Mouse (Mus musculus) left cerebral cortex, adult 8-10 months (tissue): ENCODE results near the gene Bst2. TPM values are rescaled to one million over a fixed set of nuclear protein-coding genes. Genes with fewer than 3 reads are reported as not detected.
"Not testable (repeated sequence)": the region's sequence is repeated elsewhere in the genome, so short reads cannot be mapped to it uniquely, and the experiment has no call there.

Experiments used
- DNase-seq, 2 experiments: peaks; one replicate each; pipeline ENCODE4 v3.0.0; 2022; ENCODE audit warnings: low spot score in 2 of 2
- total RNA-seq, 4 experiments: library from RNA; stranded (reverse); gene quantifications; 2 replicates each; pipeline ENCODE4 v1.2.4; 2022

Gene Bst2
- total RNA-seq, 4 experiments from 2014 or later = 4.1 to 11.8 (median 6.4) TPM

GRCm38 (mm10) chr8:71521634-71522033 is 15.6 kb downstream of the Bst2 start:
- DNase-seq = peak; percentile 83 to 85

- DNase-seq = not testable (repeated sequence)
Observed at GRCm38 (mm10) chr8:71519037-71519825, 18.0 kb downstream of the Bst2 start.

DNA sequence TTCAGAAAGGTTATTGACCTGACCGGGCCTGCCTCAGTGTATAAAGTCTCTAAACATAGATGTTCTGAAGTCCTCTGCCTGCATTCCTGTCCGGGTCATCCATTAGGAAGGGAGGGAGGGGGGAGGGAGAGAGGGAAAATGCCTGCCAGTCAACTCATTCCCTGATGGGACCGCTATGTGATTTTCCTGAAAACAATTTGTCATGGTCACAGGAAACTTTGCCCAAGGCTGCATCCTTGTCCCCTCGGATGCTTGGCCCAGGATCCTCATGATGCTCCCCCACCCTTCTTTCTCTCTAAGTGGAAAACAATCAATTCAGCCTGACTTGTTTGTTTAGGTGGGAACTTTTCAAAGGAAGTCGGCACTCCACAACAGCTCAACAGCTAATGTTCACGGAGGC is 20.5 kb downstream of the Bst2 start:
- no peak for DNase-seq

DNA sequence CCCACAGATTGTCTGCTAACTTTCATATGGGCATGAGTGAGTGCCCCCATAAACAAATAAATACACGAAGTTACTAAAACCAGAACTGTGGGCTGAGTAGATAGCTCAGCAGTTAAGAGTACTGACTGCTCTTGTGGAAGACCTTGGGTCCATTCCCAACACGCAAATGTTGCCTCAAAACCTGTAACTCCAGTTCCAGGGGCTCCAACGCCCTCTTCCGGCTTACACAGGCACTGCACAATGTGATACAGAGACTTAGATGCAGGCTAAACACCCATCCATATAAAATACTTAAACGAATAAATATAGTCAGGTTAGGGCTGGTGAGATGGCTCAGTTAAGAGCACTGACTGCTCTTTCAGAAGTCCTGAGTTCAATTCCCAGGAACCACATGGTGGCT is 22.2 kb downstream of the Bst2 start:
- no peak for DNase-seq

DNA sequence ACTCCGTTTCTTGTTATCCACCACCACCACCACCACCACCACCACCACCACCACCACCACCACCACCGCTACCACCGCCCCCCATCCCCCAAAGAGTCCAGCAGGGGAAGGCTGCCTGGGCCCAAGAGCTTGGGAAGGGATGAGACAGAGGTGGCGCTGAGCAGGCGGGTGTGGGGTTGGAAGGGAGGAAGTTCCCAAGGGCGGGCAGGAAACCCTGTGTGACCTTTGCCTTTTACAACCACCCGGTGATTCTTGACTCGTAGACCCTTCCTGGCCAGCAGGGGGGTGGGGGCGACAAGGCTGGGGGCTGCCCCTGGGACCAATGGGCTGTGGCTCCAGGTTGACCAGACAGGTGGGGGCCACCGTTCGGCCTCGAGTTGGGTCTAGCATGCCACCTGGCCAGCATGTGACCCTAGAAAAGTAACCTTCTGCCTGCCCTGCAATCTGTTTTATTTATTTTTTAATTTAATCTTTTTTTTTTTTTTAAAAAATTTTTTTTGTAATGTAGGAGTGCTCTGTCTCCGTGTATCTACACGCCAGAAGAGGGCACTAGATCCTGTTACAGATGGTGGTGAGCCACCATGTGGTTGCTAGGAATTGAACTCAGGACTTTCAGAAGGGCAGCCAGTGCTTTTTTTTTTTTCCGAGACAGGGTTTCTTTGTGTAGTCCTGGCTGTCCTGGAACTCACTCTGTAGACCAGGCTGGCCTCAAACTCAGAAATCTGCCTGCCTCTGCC is 24.1 kb downstream of the Bst2 start:
- DNase-seq = no peak

DNA sequence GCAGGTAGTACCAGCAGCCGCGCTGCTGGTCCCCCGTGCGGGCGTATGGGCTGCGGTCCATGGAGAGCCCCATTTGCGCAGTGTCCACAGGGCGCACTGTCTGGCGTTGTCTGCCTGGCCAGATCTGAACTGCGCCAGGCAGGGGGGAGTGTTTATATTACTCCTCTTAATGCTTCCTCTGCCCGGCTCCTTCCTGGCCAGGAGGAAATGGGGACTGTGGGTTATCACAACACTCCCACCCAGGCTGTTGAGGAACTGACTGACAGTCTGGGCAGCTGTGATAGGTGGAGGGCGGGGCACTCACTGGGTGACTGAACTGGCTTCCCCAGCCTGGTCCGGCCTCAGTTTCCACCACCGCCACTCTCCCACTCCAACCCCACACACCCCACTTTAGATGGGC is 25.6 kb downstream of the Bst2 start, which contains the start of gene Plvap:
TSS of gene Plvap (minus strand) at position 109 of the 400 bp plus-strand sequence.
- DNase-seq = no peak

DNA sequence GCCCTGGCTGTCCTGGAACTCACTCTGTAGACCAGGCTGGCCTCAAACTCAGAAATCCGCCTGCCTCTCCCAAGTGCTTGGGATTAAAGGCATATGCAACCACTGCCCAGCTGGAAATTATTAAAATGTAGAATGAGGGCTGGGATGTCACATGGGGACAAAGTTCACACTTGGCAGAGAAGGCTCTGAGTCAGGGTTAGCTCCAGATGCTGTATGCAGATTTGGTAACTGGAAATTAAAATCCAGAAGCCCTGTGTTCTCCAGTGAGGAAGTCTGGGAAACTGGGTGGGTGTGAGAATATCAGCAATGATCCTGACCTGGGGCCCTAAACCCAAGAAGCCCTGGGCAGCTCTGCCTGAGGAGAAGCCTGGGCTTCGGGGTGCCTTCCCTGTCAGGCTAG is 27.9 kb downstream of the Bst2 start:
- no peak for DNase-seq

DNA sequence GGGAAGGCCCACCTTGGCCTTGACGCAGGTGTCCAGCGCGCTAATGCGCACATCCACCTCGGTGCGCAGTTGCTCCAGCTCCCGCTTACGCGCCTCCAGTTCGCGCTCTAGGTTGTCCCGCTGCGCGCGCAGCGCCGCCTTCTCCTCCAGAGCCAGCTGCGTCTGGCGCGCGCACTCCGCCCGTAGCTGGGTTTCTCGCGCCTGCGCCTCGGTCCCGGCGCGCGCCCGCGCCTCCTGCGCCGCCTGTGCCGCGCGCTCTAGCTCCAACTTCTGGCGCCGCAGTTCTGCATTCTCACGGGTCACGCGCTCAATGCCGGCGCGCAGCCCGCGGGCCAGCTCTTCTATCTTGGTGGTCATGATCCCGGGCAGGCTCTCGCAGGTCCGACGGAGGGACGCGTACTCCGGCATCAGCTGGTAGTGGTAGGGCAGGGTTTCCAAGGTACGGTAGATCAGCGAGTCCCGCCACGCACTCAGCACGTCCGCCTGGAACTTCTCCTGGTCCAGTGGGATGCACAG is 29.6 kb downstream of the Bst2 start:
- DNase-seq = peak in 1 of 2 experiments; percentile 84

- no peak for DNase-seq
Observed at GRCm38 (mm10) chr8:71505979-71506378, 31.3 kb downstream of the Bst2 start.

- no peak for DNase-seq
Observed at GRCm38 (mm10) chr8:71505326-71505725, 31.9 kb downstream of the Bst2 start.

- no peak for DNase-seq
Observed at GRCm38 (mm10) chr8:71504349-71504748, 32.9 kb downstream of the Bst2 start.

GRCm38 (mm10) chr8:71498816-71499690 is 38.2 kb downstream of the Bst2 start:
- no peak for DNase-seq

DNA sequence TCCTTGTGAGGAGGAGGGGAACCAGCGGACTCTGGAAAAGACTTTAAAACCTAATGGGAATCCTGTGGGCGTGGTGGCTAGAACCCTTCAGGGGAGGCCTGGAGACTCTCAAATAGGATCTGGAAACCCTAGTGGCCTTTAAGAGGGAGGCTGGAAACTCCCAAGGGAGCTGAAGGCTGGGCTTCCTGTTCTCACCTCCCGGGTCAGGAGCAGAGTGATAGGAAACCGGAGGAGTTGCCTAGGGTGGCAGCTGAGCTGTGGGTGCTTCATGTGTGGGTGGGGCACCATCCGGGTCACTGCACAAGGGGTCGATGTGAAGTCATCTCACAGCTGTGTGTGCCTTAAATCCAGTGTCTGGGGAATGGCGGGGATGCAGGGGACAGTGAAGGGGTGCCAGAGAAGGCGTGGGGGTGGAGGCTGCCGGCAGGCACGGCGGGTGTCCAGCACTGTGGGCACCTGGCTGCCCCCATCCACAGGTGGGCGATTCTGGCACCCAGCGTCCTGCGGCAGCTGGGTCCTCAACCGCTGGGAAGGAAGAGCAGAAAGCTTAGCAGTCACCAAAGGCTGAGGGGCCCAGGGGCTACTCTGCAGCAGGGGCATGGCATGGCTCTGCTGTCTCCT is 39.3 kb downstream of the Bst2 start:
- DNase-seq = no peak

- no peak for DNase-seq
Observed at GRCm38 (mm10) chr8:71497077-71497645, 40.1 kb downstream of the Bst2 start.

DNA sequence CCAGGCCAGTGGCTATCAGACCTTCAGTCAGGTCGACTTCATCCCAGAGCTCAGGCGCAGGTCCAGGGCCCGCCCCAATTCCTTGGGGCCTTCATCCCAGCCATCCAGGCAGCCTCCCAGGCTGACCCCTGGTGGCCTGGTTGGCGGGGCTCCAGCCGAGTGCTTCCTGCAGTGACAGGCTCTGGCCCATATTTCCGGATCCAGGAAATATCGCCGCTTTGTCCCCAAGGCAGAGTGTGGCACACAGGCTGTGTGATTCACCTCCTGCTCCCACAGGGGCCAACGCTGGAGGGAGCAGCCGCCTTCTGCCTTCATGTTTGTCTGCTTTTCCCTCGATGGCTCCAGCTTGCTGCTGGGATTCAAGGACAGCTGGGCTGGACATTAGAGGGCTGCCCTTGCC is 40.8 kb downstream of the Bst2 start:
- no peak for DNase-seq

GRCm38 (mm10) chr8:71495811-71496210 is 41.4 kb downstream of the Bst2 start:
- DNase-seq = no peak

DNA sequence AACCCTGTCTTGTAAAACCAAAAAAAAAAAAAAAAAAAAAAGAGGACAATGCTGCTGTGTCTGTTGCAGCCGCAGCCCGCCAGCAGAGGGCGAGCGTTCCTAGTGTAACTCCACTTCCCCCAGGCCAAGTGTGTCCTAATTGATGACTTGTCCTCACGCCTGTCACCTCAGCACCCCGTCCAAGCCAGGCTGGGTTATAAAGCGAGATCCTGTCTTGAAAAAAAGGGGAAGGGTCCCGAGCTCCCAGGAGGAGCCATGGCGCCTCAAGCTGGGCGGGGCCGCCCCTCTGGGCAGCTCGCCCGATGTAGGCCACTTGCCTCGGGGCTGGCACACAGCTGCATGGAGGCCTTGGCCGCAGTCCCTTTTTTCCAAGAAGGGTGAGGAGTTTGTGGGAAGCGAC is 42.2 kb downstream of the Bst2 start:
- DNase-seq = peak; percentile 61 to 74

DNA sequence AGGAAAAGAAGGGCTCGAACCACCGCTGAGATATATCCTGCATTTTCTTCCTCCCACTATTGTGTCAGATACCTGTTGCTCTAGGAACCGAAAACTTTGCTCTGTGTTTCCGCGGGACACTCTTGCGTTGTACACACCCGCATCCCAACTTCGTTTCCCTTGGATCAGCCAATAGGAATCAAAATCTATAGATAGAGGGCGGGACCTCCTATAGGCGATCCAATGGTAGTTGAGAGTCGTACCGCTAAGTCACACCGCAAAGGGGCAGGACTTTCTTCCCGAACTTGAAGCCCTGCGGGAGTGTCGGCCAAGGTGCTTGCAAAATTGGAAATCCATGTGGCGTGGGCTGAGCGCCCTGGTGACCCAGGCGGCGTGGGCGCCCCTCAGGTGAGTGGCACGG is 48.8 kb downstream of the Bst2 start:
- peak; percentile 64 to 84 for DNase-seq

GRCm38 (mm10) chr8:71487691-71488445 is 49.4 kb downstream of the Bst2 start, which contains the start of gene Gtpbp3:
Gene Gtpbp3 (plus strand): TSS chr8:71488103.
- no peak for DNase-seq

- no peak for DNase-seq
Observed at GRCm38 (mm10) chr8:71486136-71486529, 51.1 kb downstream of the Bst2 start.
